Mouse (Mus musculus) embryonic facial prominence, embryonic 10.5 days (tissue): ENCODE measurements around the gene Tssk1. TPM values are rescaled to one million over a fixed set of nuclear protein-coding genes. Genes with fewer than 3 reads are reported as not detected.
A peak's percentile ranks its signal among the peaks of the same experiment; 100 is the strongest.

ENCODE experiments used
- DNase-seq: peaks from one replicate; pipeline ENCODE4 v3.0.0-alpha.2; 2017; ENCODE audit warnings: low spot score
- H3K27ac ChIP-seq: fragments of 300-500 bp; sonication (generic); replicated peaks from 2 replicates; pipeline ENCODE4 v1.5.1; 2016; ENCODE audit warnings: mild to moderate bottlenecking
- H3K27me3 ChIP-seq: fragments of 300-500 bp; sonication (generic); replicated peaks from 2 replicates; pipeline ENCODE4 v1.6.1; 2016; ENCODE audit warnings: low read depth, mild to moderate bottlenecking; ENCODE audit not compliant: poor library complexity, severe bottlenecking
- H3K36me3 ChIP-seq: fragments of 300-500 bp; sonication (generic); replicated peaks from 2 replicates; pipeline ENCODE4 v1.6.1; 2016; ENCODE audit warnings: mild to moderate bottlenecking, moderate library complexity
- H3K4me1 ChIP-seq: fragments of 300-500 bp; sonication (generic); 2 replicates; pipeline ENCODE4 v1.6.1; 2016
- H3K4me3 ChIP-seq: fragments of 300-500 bp; sonication (generic); 2 replicates; pipeline ENCODE4 v1.5.1; 2016; ENCODE audit warnings: mild to moderate bottlenecking, moderate library complexity
- H3K9me3 ChIP-seq: fragments of 300-500 bp; sonication (generic); 2 replicates; pipeline ENCODE4 v1.6.1; 2016; ENCODE audit warnings: mild to moderate bottlenecking
- WGBS: fragments of 180-500 bp; shearing (Covaris S2); methylation state at CpG from one replicate; pipeline ENCODE4 v1.1.7; 2016; 5-methylcytosine and 5-hydroxymethylcytosine counted together
- polyA plus RNA-seq: library from polyadenylated mRNA; unstranded; fragments of >200 nt; fragmentation: Nextera tagmentation; extraction: Ambion mirVana; gene quantifications from 2 replicates; pipeline ENCODE4 v1.2.1, GENCODE M21; 2016

Tssk1 gene
- polyA plus RNA-seq, 1 experiment from 2014 or later, result 0.04 TPM

DNA sequence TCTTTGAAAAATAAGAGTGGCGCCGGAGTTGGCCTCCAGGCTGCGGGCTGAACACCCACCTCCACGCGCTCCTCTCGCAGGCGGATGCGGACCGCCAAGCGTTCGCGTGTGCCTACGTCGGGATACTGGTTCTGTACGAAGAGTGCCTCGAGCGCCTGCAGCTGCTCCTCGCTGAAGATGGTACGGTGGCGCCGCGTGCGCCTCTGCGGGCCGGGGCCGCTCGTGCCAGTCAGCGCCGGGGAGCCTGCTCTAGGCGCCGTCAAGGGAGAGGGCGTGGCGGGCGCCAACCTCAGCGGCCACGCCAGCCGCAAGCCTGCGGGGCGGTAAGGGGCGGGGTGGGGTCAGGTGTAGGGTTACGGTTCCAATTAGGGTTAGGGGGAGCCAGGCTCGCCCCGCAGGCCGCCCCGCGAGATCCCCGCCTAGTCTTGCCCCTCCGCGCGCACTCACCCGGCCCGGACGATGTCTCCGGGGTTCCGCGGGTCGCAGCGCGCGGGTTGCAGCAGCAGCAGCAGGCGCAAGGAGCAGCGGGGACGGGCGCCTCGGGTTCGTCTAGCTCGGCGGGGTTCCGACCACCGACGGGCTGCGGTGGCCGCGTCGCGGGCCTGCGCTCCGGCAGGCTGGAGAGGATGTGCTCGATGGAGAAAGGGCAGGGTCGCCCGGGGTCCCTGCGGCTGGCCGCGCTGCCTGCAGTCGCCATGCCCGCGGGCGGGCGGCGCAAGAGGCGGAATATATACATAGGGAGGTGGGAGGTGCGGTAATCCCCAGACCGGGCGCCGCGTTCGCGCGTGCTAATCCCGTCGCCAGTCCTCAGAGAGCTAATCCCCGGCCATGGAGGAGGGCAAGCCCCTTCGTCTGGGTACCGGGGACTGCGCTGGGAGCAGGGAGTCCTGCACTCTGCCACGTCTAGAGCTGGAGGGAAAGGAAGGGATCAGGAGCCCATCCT is 20.6 kb downstream of the Tssk1 start, which contains the start of gene Gsc2:
Gsc2 (minus strand) TSS at position 753 of the 943 bp plus-strand sequence.
- no peaks in the 10 kb centered on the region for H3K9me3 ChIP-seq
- peak within 1 kb of the TSS; percentile 59 for H3K4me3 ChIP-seq
- peaks cover 20% of the 10 kb centered on the region for H3K4me1 ChIP-seq
- H3K36me3 ChIP-seq, result no peaks in the 10 kb centered on the region
- WGBS, result under 1% methylated on average over 106 of the region's 106 CpGs
- peak; percentile 66 for DNase-seq
- peak within 1 kb of the TSS; percentile 44; the same call in 1 of the 2 replicates for H3K27ac ChIP-seq
- peaks cover 80% of the 10 kb centered on the region for H3K27me3 ChIP-seq

DNA sequence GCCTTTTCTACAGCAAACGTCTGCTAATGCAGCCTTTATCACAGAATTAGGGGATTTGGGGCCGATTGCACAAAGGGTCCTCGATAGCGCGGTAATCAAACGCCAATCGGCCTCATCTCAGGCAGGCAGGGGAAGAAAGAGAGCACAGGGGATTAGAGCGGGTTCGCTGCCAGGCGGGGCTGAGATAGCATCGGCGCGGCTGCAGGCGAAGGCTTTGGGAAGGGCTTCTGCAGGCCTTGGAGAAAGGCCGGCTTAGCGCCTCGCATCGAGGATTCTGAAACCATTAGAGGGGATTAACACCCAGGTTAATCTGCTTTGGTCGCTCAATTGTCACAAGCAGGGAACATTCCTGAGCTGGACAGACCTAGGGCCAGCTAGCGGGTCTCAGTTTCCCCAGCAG is 26.6 kb downstream of the Tssk1 start:
- Histone ChIP-seq H3K36me3 (peaks cover 14% of the 10 kb centered on the region), H3K4me1 (peaks cover 27% of the 10 kb centered on the region), H3K27me3 (peaks cover 56% of the 10 kb centered on the region), H3K4me3 (peak overlapping the region; percentile 84), H3K27ac (peak overlapping the region; percentile 89), H3K9me3 (no peaks in the 10 kb centered on the region)
- peak; percentile 39 for DNase-seq
- 5% methylated on average over 20 of the region's 20 CpGs for WGBS

- peaks cover 46% of the 10 kb centered on the region for H3K27me3 ChIP-seq
- H3K4me3 ChIP-seq, result peak overlapping the region; percentile 84
- H3K27ac ChIP-seq, result peak overlapping the region; percentile 89
- H3K36me3 ChIP-seq, result peaks cover 24% of the 10 kb centered on the region
- DNase-seq, result peak; percentile 96
- 4% methylated on average over 47 of the region's 47 CpGs for WGBS
- peaks cover 27% of the 10 kb centered on the region for H3K4me1 ChIP-seq
- no peaks in the 10 kb centered on the region for H3K9me3 ChIP-seq
Measured at GRCm38 (mm10) chr16:17921325-17922162, 27.5 kb downstream of the Tssk1 start.

- peak overlapping the region; percentile 89 for H3K27ac ChIP-seq
- H3K4me1 ChIP-seq, result peaks cover 32% of the 10 kb centered on the region
- DNase-seq, result no peak
- no peaks in the 10 kb centered on the region for H3K9me3 ChIP-seq
- H3K4me3 ChIP-seq, result peak overlapping the region; percentile 84
- peaks cover 24% of the 10 kb centered on the region for H3K36me3 ChIP-seq
- WGBS, result under 1% methylated on average over 14 of the region's 14 CpGs
- H3K27me3 ChIP-seq, result peaks cover 40% of the 10 kb centered on the region
Measured at GRCm38 (mm10) chr16:17922163-17922538, 28.1 kb downstream of the Tssk1 start.

- no peak for DNase-seq
- under 1% methylated on average over 72 of the region's 72 CpGs for WGBS
- Histone ChIP-seq H3K27me3 (no peaks in the 10 kb centered on the region), H3K27ac (peak overlapping the region; percentile 88), H3K9me3 (no peaks in the 10 kb centered on the region), H3K36me3 (peaks cover 24% of the 10 kb centered on the region), H3K4me1 (peaks cover 35% of the 10 kb centered on the region), H3K4me3 (peak overlapping the region; percentile 95)
Measured at GRCm38 (mm10) chr16:17927351-17928082, 33.5 kb downstream of the Tssk1 start.

DNA sequence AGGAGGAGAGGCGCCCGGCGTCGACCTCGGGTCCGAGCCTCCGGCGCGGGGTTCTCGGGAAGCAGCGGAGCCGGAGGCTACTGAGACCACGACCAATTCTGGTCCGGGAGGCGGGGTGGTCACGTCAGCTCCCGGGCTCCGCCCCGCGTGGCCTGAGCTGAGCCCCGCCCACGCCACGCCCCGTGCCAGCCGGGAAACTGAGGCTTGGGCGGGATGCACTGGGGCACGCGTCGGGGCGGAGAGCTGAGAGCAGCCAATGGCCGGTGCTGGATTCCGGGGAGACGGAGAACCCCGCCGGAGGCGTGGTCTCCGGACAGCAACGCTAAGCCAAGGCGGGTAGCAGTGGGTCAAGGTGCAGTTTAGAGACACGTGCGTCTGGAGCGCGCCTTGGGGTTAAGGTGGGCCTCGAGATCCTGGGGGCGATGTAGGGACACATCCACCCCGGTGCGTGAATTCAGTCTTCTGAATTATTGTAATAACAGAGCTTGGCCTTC is 34.1 kb downstream of the Tssk1 start, which contains the start of gene Slc25a1:
Slc25a1 (minus strand) TSS at position 133 of the 494 bp plus-strand sequence.
- Histone ChIP-seq H3K27ac (peak within 1 kb of the TSS; percentile 88), H3K4me3 (peak within 1 kb of the TSS; percentile 95), H3K27me3 (no peaks in the 10 kb centered on the region), H3K4me1 (peaks cover 30% of the 10 kb centered on the region), H3K9me3 (no peaks in the 10 kb centered on the region), H3K36me3 (peaks cover 24% of the 10 kb centered on the region)
- WGBS, result 0% methylated on average over 47 of the region's 47 CpGs
- peak; percentile 90 for DNase-seq

- H3K4me3 ChIP-seq, result peak overlapping the region; percentile 95
Measured at GRCm38 (mm10) chr16:17928627-17929104, 34.6 kb downstream of the Tssk1 start.

GRCm38 (mm10) chr16:17929211-17929610 is 35.2 kb downstream of the Tssk1 start:
- no peaks in the 10 kb centered on the region for H3K9me3 ChIP-seq
- no peak for DNase-seq
- H3K27ac ChIP-seq, result peak overlapping the region; percentile 88
- H3K4me1 ChIP-seq, result peaks cover 27% of the 10 kb centered on the region
- peaks cover 23% of the 10 kb centered on the region for H3K36me3 ChIP-seq
- 10% methylated on average over 2 of the region's 2 CpGs for WGBS
- H3K27me3 ChIP-seq, result no peaks in the 10 kb centered on the region
- peak overlapping the region; percentile 95 for H3K4me3 ChIP-seq

More at GRCm38 (mm10) chr16:17928627-17929104, 34.6 kb downstream of the Tssk1 start:
- peak; percentile 82 for DNase-seq
- peak overlapping the region; percentile 88 for H3K27ac ChIP-seq
- H3K27me3 ChIP-seq, result no peaks in the 10 kb centered on the region
- H3K36me3 ChIP-seq, result peaks cover 24% of the 10 kb centered on the region
- H3K9me3 ChIP-seq, result no peaks in the 10 kb centered on the region
- peaks cover 27% of the 10 kb centered on the region for H3K4me1 ChIP-seq
- 1% methylated on average over 9 of the region's 9 CpGs for WGBS

DNA sequence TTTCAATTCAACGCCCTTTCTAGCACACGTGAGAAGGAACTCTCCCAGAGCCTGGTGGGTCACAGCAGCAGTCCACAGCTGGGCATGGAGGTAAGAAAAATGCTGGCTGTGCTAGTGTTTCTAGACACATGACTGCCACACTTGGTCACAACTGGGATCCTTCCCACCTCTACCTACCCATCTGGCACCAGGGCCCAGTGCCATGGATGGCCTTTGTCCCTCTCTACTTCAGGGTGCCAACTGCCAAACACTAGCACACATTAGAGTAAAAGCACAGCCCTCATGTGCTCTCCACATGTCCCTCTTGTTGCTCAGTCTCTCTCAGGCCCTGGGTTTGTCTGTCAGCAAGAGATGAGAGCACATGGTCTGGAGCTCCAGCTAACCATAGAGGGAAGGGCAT is 35.6 kb downstream of the Tssk1 start:
- H3K4me1 ChIP-seq, result peaks cover 27% of the 10 kb centered on the region
- no peak overlapping the region for H3K27ac ChIP-seq
- 75% methylated on average over 2 of the region's 2 CpGs for WGBS
- peaks cover 19% of the 10 kb centered on the region for H3K36me3 ChIP-seq
- no peaks in the 10 kb centered on the region for H3K27me3 ChIP-seq
- no peak overlapping the region for H3K4me3 ChIP-seq
- DNase-seq, result no peak
- H3K9me3 ChIP-seq, result no peaks in the 10 kb centered on the region

DNA sequence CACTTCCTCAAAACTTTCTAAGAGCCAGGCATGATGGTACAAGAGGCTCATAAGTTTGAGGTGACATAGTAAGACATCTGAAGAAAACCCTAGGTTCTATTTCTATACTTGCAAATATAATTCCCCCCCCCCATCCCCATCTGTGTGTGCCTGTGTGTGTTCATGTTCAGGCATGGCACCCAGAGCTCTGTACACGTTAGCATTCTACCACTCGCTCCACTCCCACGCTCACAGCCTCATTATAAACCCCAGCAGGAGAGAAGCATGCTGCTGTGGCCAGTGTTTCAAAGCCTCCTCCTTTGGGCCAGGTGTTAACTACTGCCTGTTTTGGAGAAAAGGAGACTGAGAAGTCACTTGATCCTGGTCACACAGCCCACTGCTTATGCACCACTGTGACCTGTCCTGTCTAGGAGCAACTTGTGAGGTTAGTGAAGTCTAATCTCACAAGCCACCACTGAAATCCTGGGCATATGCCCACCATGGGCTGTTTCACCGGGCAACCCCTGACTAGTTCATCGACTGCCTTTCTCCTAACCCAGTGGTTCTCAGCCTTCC is 38.0 kb downstream of the Tssk1 start:
- peaks cover 10% of the 10 kb centered on the region for H3K27me3 ChIP-seq
- no peaks in the 10 kb centered on the region for H3K36me3 ChIP-seq
- H3K4me3 ChIP-seq, result no peak overlapping the region
- H3K27ac ChIP-seq, result no peak overlapping the region
- WGBS, result 79% methylated on average over 5 of the region's 5 CpGs
- no peaks in the 10 kb centered on the region for H3K9me3 ChIP-seq
- H3K4me1 ChIP-seq, result peaks cover 24% of the 10 kb centered on the region
- no peak for DNase-seq

GRCm38 (mm10) chr16:17933594-17934444 is 39.8 kb downstream of the Tssk1 start:
- DNase-seq, result no peak
- Histone ChIP-seq H3K4me1 (peaks cover 7% of the 10 kb centered on the region), H3K4me3 (no peak overlapping the region)

More at GRCm38 (mm10) chr16:17933594-17934444, 39.8 kb downstream of the Tssk1 start:
- Histone ChIP-seq H3K27ac (no peak overlapping the region), H3K36me3 (no peaks in the 10 kb centered on the region), H3K27me3 (peaks cover 28% of the 10 kb centered on the region), H3K9me3 (no peaks in the 10 kb centered on the region)
- WGBS, result 73% methylated on average over 9 of the region's 9 CpGs
